Mouse (Mus musculus) embryonic stem cell, embryonic (primary cell): Measurements from ENCODE around the gene Wdr61.

ENCODE experiments used
- CTCF ChIA-PET, 4 experiments: fragments of 300-600 bp in 2 of 4; fragments of 350-600 bp in 2 of 4; sonication (Branson Sonifier 250); formaldehyde crosslinking; loops; one replicate each; lab custom pipeline; 2022; ENCODE audit warnings: inconsistent platforms in 2 of 4; lab: Charles Lee
- POLR2A ChIA-PET, 4 experiments: fragments of 300-600 bp in 2 of 4; fragments of 350-600 bp in 2 of 4; sonication (Branson Sonifier 250); formaldehyde crosslinking; loops; one replicate each; lab custom pipeline; 2022; ENCODE audit warnings: antibody characterized with exemption in 4 of 4, inconsistent platforms in 1 of 4; lab: Charles Lee

Wdr61 gene

GRCm38 (mm10) chr9:54745740-54746370, 11.5 kb upstream of the Wdr61 start:
- ChIA-PET POLR2A (interaction anchor here in 3 of 4 experiments (0.6 to 1.6 kb wide), 8 partner anchors 11 to 55 kb away, joined by 3 to 7 read pairs (median 4); partner anchors contain the start of genes Wdr61 (in 2 of the 3) and Crabp1 (in 1 of the 3)), CTCF (interaction anchor here in 3 of 4 experiments (0.6 to 2.2 kb wide), 11 partner anchors 7 to 193 kb away, joined by 3 to 15 read pairs (median 4); partner anchors contain the start of genes Crabp1 (in 1 of the 3) and Wdr61 (in 1 of the 3))

GRCm38 (mm10) chr9:54743891-54744290, 9.6 kb upstream of the Wdr61 start:
- ChIA-PET POLR2A (interaction anchor here (0.7 to 1.3 kb wide), 8 partner anchors 9 to 108 kb away, joined by 3 to 4 read pairs (median 3); partner anchors contain the start of gene Wdr61 (in 3 of the 4)), CTCF (interaction anchor here in 2 of 4 experiments (1.7 to 1.9 kb wide), 2 partner anchors 9 to 78 kb away, joined by 6 to 8 read pairs; partner anchors contain the start of gene Wdr61 (in 1 of the 2))

GRCm38 (mm10) chr9:54738376-54738775, 4.1 kb upstream of the Wdr61 start:
- ChIA-PET CTCF (interaction anchor here (0.5 to 5.3 kb wide), 43 partner anchors 8 to 644 kb away, joined by 3 to 90 read pairs (median 4); partner anchors contain the start of gene Crabp1 (in 1 of the 4)), POLR2A (interaction anchor here (0.5 to 7.1 kb wide), 20 partner anchors 14 to 376 kb away, joined by 3 to 46 read pairs (median 5); partner anchors contain the start of gene Ireb2 (in 1 of the 4))

- POLR2A ChIA-PET, result interaction anchor here in 2 of 4 experiments (0.7 to 7.1 kb wide), 3 partner anchors 85 to 95 kb away, joined by 3 to 46 read pairs (median 5); no protein-coding TSS in a partner anchor
- CTCF ChIA-PET, result interaction anchor here in 3 of 4 experiments (1.0 to 5.3 kb wide), 7 partner anchors 9 to 95 kb away, joined by 3 to 90 read pairs (median 5); no protein-coding TSS in a partner anchor
Measured at GRCm38 (mm10) chr9:54736284-54736701, 2.0 kb upstream of the Wdr61 start.

GRCm38 (mm10) chr9:54734639-54735252, 427 bp upstream of the Wdr61 start:
- POLR2A ChIA-PET, result interaction anchor here (0.5 to 7.1 kb wide), 104 partner anchors 9 to 1646 kb away, joined by 3 to 46 read pairs (median 4); partner anchors contain the start of genes Crabp1 (in 3 of the 4), Hykk (in 2 of the 4), Idh3a (in 2 of the 4) and Ireb2 (in 2 of the 4)
- CTCF ChIA-PET, result interaction anchor here (0.5 to 2.7 kb wide), 41 partner anchors 9 to 788 kb away, joined by 3 to 33 read pairs (median 4); no protein-coding TSS in a partner anchor

GRCm38 (mm10) chr9:54732122-54732521, 2.2 kb downstream of the Wdr61 start:
- CTCF ChIA-PET, result interaction anchor here in 2 of 4 experiments (0.5 to 2.7 kb wide), 3 partner anchors 19 to 91 kb away, joined by 3 to 10 read pairs (median 4); no protein-coding TSS in a partner anchor
- POLR2A ChIA-PET, result interaction anchor here in 2 of 4 experiments (1.2 to 3.3 kb wide), 2 partner anchors 33 to 89 kb away, joined by 3 to 31 read pairs; partner anchors contain the start of gene Dnaja4 (in 1 of the 2)

- CTCF ChIA-PET, result interaction anchor here in 2 of 4 experiments (1.2 kb wide), 2 partner anchors 8 to 104 kb away, joined by 4 to 5 read pairs; partner anchors contain the start of gene Wdr61 (in 1 of the 2)
- POLR2A ChIA-PET, result interaction anchor here in 2 of 4 experiments (0.6 to 1.9 kb wide), 3 partner anchors 8 to 115 kb away, joined by 3 to 11 read pairs (median 3); partner anchors contain the start of gene Wdr61 (in 1 of the 2)
Measured at GRCm38 (mm10) chr9:54726315-54726714, 8.0 kb downstream of the Wdr61 start.

- POLR2A ChIA-PET, result interaction anchor here in 3 of 4 experiments (0.7 to 3.0 kb wide), 9 partner anchors 9 to 133 kb away, joined by 3 to 22 read pairs (median 3); partner anchors contain the start of gene Wdr61 (in 2 of the 3)
- CTCF ChIA-PET, result interaction anchor here in 2 of 4 experiments (0.6 to 1.7 kb wide), 2 partner anchors 12 to 339 kb away, joined by 3 to 5 read pairs; partner anchors contain the start of gene Wdr61 (in 1 of the 2)
Measured at GRCm38 (mm10) chr9:54722596-54722995, 11.7 kb downstream of the Wdr61 start.

GRCm38 (mm10) chr9:54722156-54722555, 12.2 kb downstream of the Wdr61 start:
- ChIA-PET POLR2A (interaction anchor here in 2 of 4 experiments (1.0 to 3.0 kb wide), 6 partner anchors 10 to 76 kb away, joined by 3 to 22 read pairs (median 5); partner anchors contain the start of gene Wdr61 (in 2 of the 2)), CTCF (interaction anchor here in 2 of 4 experiments (0.6 to 1.7 kb wide), 4 partner anchors 12 to 339 kb away, joined by 3 to 5 read pairs (median 3); partner anchors contain the start of gene Wdr61 (in 1 of the 2))

GRCm38 (mm10) chr9:54717527-54717926, 16.8 kb downstream of the Wdr61 start:
- ChIA-PET POLR2A (interaction anchor here in 1 of 4 experiments (0.5 kb wide), 1 partner anchor 264 kb away, joined by 4 read pairs; no protein-coding TSS in a partner anchor), CTCF (no interaction called here)

- ChIA-PET CTCF (interaction anchor here in 1 of 4 experiments (0.8 to 1.1 kb wide), 2 partner anchors 40 to 106 kb away, joined by 3 read pairs; no protein-coding TSS in a partner anchor), POLR2A (interaction anchor here in 3 of 4 experiments (0.9 to 2.0 kb wide), 5 partner anchors 11 to 19 kb away, joined by 3 to 9 read pairs (median 4); partner anchors contain the start of gene Wdr61 (in 3 of the 3))
Measured at GRCm38 (mm10) chr9:54715776-54716175, 18.5 kb downstream of the Wdr61 start.

- ChIA-PET POLR2A (interaction anchor here in 1 of 4 experiments (1.0 to 1.2 kb wide), 2 partner anchors 14 to 22 kb away, joined by 3 read pairs; no protein-coding TSS in a partner anchor), CTCF (interaction anchor here in 1 of 4 experiments (1.1 kb wide), 1 partner anchor 27 kb away, joined by 4 read pairs; no protein-coding TSS in a partner anchor)
Measured at GRCm38 (mm10) chr9:54708085-54708484, 26.2 kb downstream of the Wdr61 start.

GRCm38 (mm10) chr9:54707288-54707999, 26.9 kb downstream of the Wdr61 start:
- ChIA-PET CTCF (no interaction called here), POLR2A (interaction anchor here in 1 of 4 experiments (1.0 to 1.3 kb wide), 3 partner anchors 15 to 26 kb away, joined by 3 to 7 read pairs (median 3); partner anchors contain the start of gene Wdr61)

- POLR2A ChIA-PET, result no interaction called here
- CTCF ChIA-PET, result no interaction called here
Measured at GRCm38 (mm10) chr9:54705561-54705960, 28.8 kb downstream of the Wdr61 start.

- CTCF ChIA-PET, result interaction anchor here in 1 of 4 experiments (0.7 kb wide), 1 partner anchor 27 kb away, joined by 4 read pairs; no protein-coding TSS in a partner anchor
- POLR2A ChIA-PET, result interaction anchor here in 1 of 4 experiments (1.1 kb wide), 1 partner anchor 9 kb away, joined by 3 read pairs; no protein-coding TSS in a partner anchor
Measured at GRCm38 (mm10) chr9:54704361-54704760, 30.0 kb downstream of the Wdr61 start.

- ChIA-PET CTCF (interaction anchor here in 1 of 4 experiments (2.4 kb wide), 1 partner anchor 25 kb away, joined by 6 read pairs; no protein-coding TSS in a partner anchor), POLR2A (no interaction called here)
Measured at GRCm38 (mm10) chr9:54702581-54702980, 31.7 kb downstream of the Wdr61 start.
